Mouse (Mus musculus): ENCODE results near the gene Steap3.

- TF ChIP-seq CTCF (IDR thresholded peaks at IDR 0.05; ENCODE audit: insufficient read depth, low read length) (no peak), POLR2A (IDR thresholded peaks at IDR 0.05; ENCODE audit: borderline replicate concordance, extremely low read depth, low read depth, low read length) (no peak)
Observed at GRCm38 (mm10) chr1:120270882-120271281, 1.6 kb downstream of the Steap3 start.

All from lung, adult 2 months (tissue).